Mouse (Mus musculus) thymus, adult 2 months (tissue): Measurements from ENCODE around the gene Zfp207.

Experiments used
- CTCF ChIP-seq: fragments of 200-500 bp; IDR thresholded peaks from 2 replicates; pipeline ENCODE4 v1.5.1; 2012; ENCODE audit warnings: mild to moderate bottlenecking, control low read depth, low read length, moderate library complexity, borderline replicate concordance; ENCODE audit not compliant: control insufficient read depth, poor library complexity, insufficient read depth; ENCODE audit errors: extremely low read depth
- POLR2A ChIP-seq: fragments of 200-500 bp; IDR thresholded peaks from 2 replicates; pipeline ENCODE4 v1.6.1; 2012; ENCODE audit warnings: mild to moderate bottlenecking, low read length, control low read depth, moderate library complexity; ENCODE audit not compliant: control insufficient read depth, poor library complexity, insufficient read depth; ENCODE audit errors: extremely low read depth

- TF ChIP-seq CTCF, result no peak
- no peak for TF ChIP-seq POLR2A
Measured at GRCm38 (mm10) chr11:80420202-80420984, 37.3 kb downstream of the Zfp207 start.
